Mouse (Mus musculus): ENCODE measurements around the gene Pus7.
"Not testable (repeated sequence)": the region's sequence is repeated elsewhere in the genome, so short reads cannot be mapped to it uniquely, and the experiment has no call there.

The Pus7 gene

DNA sequence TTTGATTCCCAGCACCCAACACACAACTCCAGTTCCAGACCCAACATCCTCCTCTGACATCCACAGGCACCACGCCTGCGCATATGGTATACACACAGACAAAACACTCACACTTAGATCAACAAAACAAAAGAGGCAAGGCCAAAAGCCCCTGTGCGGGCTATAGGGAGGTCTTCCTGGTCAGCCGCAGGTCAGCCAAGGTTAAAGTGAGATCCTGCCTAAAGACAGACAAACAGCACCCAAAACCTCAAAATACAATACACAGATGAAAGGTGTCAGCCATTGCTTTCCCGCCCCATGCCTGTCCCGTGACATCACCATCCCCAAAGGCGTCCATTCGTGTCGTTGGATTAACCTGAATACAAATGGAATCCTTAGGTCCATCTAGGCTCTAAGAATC, 27.9 kb downstream of the Pus7 start:
- in situ Hi-C loops (cut with MboI), result no loop called here

DNA sequence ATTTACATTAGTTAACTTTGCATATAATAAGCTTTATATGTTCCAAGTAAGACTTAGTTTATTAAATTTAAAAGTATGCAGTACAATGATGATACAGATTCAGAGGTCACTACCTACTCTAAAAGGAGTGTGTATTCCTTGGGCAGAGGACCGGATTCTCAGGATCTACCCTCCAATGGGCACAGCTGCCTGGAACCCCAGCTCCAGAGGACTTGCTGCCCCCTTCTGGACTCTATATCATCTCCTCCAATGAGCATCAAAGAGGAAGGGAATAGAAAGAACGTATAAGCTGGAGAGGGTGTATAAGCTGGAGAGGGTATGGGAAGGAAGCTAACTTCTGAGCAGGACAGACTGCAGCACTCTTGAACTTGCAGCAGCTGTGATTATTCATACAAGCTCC, 33.6 kb downstream of the Pus7 start:
- in situ Hi-C loops (cut with MboI), result no loop called here

DNA sequence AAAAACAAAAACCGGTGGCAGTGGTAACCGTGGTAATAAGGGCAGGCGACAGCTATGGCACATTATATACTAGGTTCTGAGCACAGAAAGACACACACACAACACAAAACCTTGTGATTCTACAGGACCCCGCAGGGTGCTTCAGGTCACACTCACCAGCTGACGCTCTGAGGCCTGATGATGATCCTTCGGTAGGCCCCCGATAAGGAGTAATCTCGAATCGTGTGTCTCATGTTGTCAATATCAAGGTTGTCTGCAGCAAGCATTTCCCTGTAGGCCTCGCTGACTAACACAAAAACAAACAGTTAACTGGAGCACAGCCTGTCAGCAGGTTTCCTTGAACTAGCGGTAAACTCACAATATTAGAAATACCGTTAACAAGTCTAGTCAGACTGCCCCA, 40.2 kb downstream of the Pus7 start:
- in situ Hi-C loops (cut with MboI), result no loop called here

DNA sequence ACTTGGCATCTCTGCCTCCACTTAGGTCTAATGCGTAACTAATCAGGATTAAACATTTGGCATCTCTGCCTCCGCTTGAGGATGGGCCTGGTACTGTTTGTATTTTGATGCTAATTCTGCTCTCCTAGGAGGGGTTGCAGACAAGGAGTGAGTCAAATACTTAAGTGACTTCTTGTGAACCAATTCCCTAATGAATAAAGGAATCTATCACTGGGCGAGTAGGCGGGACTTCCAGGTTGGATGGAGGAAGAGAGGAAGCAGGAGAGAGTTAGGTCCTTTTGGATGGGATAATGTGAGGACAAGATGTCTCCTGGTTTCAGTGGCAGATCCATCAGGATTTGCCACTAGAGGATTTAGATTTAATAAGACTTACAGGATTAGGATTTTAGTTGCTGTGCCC, 46.4 kb downstream of the Pus7 start:
- in situ Hi-C loops (cut with MboI), result no loop called here

DNA sequence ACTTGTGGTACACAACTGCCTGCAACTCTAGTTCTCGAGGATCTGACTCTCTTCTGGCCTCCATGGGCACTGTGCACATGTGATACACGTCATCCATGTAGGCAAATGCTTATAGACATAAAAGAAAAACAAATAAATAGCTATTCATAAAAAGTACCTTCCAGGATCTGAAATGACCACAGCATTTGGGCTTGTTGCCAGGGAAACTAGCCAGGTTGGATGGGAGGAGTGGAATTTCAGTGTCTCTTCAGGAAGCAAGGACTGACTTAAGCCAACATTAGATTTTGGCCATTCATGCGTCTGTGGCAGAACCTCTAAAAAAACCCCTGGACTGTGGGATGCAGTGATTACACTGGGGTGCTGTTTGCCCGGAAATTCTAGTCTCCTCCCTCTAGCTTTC, 47.1 kb downstream of the Pus7 start:
- in situ Hi-C loops (cut with MboI), result no loop called here

DNA sequence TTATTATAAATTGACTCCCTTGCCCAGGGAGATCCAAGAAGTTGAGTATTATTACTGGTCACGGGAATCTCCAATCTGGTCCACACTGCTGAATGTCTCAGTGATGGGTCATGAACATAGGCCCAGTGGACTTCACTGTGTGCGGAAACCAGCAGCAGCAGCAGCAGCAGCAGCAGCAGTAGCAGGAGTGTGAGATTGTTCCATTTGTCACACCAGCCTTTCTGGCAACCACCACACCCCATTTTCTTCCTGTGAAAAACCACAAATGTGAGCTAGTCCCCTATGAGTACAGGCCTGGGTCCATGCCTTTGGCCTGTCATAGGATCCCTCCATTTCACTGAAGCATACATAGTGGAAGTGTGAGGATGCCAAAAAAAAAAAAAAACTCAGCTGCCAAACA, 61.6 kb downstream of the Pus7 start:
- in situ Hi-C loops (cut with MboI), result no loop called here

DNA sequence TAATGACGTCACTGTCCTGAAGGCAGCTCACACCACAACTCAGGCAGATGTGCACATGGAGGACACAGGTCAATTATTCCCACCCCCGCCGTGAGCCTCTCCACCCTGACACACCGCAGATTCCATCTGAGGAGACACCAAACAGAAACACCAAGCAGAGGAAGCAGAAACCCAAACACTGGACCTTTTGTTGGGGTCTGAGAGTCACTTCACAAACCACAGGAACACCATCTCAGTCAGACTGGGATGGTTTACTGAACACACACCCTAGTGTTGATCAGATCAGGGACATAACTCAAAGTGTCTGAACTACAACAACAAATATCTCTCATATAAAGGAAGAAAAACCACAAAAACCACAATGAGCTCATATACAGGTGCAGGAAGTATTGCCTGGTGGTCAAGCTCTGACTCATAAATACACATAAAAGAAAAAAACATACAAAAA, 64.6 kb downstream of the Pus7 start:
- in situ Hi-C loops (cut with MboI), result no loop called here

DNA sequence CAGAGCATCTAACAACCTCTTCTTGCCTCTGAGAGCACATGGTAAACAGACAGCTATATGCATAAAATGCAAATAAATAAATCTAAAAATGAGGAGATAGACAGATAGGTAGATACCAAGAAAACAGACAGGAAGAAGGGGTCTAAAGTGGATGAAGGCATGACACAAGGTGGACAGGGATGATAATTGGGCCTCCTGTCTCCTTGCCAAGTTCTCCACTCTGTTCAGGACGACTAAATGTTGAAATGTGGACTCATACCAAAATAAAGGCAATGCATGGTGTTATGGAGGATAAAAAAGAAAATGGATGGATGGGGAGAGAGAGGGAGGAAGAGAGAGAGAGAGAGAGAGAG, 65.4 kb downstream of the Pus7 start:
- in situ Hi-C loops (cut with MboI), result no loop called here

DNA sequence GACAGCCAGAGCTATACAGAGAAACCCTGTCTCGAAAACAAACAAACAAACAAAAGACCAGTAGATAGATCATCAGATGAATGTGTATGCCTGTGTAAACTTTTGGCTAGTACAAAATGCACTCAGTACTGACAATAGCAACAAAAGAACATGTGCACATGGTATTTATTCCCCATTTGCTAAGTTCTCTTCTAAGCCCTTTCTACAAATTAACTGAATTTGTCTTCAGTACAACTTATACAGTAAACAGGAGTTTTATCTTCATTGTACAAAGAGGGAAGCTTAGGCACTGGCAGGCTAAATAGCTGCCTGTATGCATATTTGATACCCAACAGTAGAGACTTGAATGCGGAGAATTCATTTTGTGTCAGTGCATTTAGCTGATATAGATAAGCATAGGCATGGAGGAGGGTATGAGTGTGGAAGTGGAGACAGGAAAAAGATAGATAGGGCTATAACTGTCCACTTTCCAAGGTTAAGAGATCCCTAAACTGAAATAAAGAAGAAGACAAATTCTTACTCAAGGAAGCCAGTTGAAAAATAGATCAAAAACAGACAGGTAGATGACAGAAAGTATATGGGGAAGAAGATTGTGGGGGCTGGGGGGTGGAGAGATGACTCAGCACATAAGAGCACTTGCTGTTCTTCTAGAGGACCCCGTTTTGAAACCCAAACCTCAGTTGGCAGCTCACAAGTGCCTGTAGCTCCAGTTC, 65.9 kb downstream of the Pus7 start:
- in situ Hi-C loops (cut with MboI), result no loop called here

DNA sequence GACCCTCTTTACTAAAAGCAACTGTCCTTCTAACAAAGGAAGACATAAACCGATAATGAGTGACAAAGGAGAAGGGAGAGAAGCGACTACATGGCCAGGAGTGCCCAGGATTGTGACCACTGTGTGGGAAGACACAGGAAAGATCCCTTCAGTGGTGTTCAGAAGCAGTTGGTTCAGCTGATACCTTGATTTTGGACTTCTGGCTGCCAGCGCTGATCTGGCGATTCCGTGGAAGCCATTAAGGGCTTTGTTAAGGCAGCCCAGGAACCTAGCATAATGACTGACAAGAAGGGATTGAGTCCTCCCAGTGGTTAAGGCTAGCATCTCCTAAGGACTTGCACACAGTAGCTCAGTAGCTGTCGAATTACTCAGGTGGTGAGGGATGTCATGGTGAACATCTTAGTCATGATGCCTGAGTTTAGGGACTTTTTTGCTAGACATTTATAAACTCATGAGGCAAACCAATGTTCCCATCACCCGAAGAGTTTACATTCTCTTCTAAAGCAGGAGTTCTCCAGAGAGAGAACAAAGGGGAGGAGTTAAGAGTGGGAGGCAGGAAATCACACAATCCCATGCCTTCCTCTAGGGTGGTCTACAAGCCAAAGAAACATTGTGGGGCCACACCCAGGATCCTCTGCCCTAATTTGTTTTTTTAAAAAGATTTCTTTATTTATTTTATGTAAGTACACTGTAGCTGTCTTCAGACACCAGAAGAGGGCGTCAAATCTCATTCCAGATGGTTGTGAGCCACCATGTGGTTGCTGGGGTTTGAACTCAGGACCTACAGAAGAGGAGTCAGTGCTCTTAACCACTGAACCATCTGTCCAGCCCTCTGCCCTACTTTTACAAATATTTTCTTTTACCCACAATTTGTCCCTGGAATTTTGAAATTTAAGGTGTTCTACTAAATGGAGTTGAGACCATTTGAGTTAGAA, 69.8 kb downstream of the Pus7 start:
- in situ Hi-C loops (cut with MboI), result no loop called here

DNA sequence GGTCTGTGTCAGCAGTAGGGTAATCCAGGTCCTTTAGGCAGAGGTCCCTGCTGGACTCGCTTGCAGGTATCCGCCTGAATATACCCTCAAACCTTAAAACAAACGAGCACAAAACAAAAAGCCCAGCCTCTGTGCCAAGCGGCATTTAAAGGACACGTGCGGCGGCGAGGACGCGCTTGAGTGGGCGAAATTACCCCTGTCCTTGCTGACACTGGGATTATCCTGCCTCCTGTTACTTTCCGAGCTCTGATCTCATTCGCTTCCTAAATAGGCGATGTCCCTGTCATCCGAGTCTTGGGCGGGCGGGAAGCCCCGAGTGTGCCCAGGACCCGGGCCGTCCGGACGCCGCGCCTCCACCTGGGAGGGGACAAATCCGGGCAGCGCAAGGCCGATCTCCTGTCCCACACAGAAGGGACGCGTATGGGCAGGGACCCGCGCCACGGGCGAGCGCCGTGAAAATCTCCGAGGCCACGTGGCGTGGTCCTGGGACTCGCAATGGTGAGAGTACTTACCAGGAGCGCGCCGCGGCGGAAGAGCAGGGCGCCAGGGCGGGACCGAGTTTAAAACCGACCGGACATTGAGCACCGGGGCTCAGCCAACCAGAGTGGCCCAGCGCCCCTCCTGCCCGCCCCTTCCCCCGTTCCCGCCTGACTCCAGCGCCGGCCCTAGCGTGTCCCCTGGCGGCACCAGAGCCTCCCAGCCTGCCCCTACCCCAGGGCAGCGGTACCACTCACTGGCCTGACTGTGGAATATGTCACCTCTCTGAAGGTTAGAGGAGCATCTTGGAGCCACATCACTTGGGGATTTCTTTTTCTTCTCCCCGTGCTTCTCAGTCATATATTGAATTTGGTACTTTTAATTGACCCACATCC, 71.1 kb downstream of the Pus7 start:
- in situ Hi-C loops (cut with MboI), result no loop called here

DNA sequence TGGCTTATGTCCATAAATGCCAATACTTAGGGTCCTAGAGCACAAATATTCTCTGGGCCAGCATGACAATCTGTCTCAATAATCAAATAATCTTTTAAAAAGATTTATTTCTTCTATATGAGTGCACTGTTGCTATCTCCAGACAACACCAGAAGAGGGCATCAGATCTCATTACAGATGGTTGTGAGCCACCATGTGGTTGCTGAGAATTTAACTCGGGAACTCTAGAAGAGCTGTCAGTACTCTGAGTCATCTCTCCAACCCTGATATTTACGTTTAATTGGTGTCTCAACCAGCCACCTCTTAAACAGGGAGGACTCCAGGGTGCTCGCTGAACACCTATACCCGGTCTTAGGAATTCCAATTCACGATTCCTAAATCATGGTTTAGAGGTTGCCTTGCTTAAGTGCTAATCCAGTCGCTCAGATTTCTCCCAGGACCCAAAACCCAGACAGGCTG, 71.8 kb downstream of the Pus7 start:
- in situ Hi-C loops (cut with MboI), result not testable (repeated sequence)

DNA sequence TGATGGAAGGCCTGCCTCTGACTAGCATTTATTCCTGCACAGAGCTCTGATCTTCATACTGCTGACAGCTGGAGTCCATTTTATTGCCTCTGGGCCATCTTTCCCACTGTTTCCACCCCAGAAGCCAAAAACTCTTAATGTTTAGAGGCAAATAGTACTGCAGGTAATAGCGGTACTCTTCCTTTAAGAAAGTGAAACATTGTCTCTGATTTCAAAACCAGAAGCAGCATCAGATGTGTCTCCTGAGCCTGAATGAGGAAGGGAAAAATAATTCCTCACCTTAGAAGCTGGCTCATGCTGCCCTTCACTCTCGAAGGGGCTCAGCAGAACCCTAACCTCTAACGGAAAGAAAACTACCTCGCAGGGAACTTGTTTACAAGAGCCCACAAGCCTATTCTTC, 72.3 kb downstream of the Pus7 start:
- in situ Hi-C loops (cut with MboI), result no loop called here

DNA sequence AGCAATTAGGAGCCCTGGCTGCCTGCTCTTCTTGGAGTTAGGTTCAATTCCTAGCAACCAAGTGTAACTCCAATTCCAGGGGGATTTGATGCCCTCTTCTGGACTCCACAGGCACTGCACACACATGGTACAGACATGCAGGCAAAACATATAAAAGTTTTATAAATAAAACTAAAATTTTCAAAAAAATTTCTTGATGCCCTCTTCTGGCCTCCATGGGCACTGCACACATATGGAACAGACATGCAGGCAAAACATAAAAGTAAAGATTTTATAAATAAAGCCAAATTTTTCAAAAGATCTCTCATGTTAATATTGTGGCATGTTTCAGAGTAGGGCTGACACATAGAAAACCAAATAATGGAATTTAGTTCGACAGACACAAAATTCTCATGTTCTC, 73.8 kb downstream of the Pus7 start:
- in situ Hi-C loops (cut with MboI), result no loop called here

DNA sequence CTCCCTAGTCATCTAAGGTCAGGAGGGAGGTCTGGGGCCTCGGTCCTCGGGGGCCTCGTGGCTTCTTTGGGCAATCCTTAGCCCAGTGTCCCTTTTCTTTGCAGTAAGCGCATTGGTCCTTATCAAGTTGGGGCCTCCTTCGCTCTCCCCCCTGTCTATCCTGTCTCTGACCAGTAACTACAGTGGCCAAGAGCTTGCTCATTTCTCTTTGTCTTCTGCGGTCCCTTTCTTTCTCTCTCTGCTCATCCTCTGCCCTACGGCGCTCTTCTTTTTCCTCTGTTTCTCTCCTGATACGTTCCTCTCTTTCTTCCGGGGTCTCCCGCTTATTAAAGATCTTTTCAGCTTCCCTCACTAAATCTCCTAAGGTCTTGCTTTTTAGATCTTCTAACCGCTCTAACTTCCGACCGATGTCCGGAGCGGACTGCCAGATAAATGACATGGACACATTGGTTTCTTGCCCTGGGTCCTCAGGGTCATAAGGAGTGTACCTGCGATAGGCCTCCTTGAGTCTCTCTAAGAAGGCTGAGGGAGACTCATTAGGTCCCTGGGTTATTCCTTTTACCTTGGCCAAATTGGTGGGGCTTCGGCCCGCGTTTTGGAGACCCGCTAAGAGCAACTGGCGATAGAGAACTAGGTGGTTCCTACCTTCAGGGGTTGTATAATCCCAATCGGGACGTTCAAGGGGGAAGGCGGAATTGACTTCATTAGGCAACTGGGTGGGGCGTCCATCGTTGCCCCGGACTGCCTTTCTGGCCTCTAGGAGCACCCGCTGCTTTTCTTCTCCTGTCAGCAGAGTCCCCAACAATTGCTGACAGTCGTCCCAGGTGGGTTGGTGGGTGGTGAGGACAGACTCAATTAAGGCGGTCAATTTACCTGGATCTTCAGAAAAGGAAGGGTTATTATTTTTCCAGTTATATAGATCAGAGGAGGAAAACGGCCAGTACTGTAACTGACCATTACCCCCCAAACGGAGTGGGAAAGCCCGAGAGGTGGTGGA, 76.6 kb downstream of the Pus7 start:
- in situ Hi-C loops (cut with MboI), result not testable (repeated sequence)

DNA sequence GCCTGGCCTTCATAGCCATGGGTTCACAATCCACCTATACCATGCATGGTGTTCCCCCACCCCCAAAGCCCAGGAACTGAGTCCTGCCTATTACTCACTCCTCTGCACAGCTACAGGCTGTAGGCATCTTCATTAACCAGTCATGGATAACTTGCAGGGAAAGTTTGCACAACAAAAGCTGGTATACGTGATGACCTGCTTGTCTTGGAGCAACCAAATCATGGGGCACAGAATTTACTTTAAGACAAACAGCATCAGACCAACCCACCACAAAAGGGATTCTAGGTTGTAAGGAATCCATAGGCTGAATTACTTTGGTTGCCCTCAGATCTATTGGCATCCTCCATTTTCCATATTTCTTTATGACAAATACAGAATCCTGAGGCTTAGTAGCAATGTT, 86.1 kb downstream of the Pus7 start:
- in situ Hi-C loops (cut with MboI), result no loop called here
